Mouse (Mus musculus) intestine, embryonic 16.5 days (tissue): ENCODE data around the gene Aifm2. TPM values are rescaled to one million over a fixed set of nuclear protein-coding genes. Genes with fewer than 3 reads are reported as not detected.

Source experiments
- ATAC-seq: fragments of 200-750 bp; cut with Nextera tagmentation; 2 replicates; pipeline ENCODE4 v1.8.0; 2017; ENCODE audit warnings: moderate TSS enrichment, moderate library complexity
- H3K27ac ChIP-seq: fragments of 300-500 bp; sonication (generic); 2 replicates; pipeline ENCODE4 v1.5.1; 2014; ENCODE audit warnings: mild to moderate bottlenecking, low read length
- H3K27me3 ChIP-seq: fragments of 300-500 bp; sonication (generic); replicated peaks from 2 replicates; pipeline ENCODE4 v1.6.1; 2014; ENCODE audit warnings: low read length, control low read depth, mixed read lengths; ENCODE audit not compliant: control insufficient read depth, insufficient read depth
- H3K36me3 ChIP-seq: fragments of 300-500 bp; sonication (generic); 2 replicates; pipeline ENCODE4 v1.6.1; 2014; ENCODE audit warnings: low read length, control low read depth; ENCODE audit not compliant: control insufficient read depth, insufficient read depth
- H3K4me1 ChIP-seq: fragments of 300-500 bp; sonication (generic); 2 replicates; pipeline ENCODE4 v1.6.1; 2014; ENCODE audit warnings: low read length, control low read depth, mixed read lengths; ENCODE audit not compliant: control insufficient read depth, insufficient read depth
- H3K4me2 ChIP-seq: fragments of 300-500 bp; sonication (generic); 2 replicates; pipeline ENCODE4 v1.6.1; 2014; ENCODE audit warnings: low read depth, low read length, control low read depth
- H3K4me3 ChIP-seq: fragments of 300-500 bp; sonication (generic); 2 replicates; pipeline ENCODE4 v1.5.1; 2014; ENCODE audit warnings: mild to moderate bottlenecking, low read length
- H3K9ac ChIP-seq: fragments of 300-500 bp; sonication (generic); 2 replicates; pipeline ENCODE4 v1.6.1; 2014; ENCODE audit warnings: low read depth, low read length
- H3K9me3 ChIP-seq: fragments of 300-500 bp; sonication (generic); 2 replicates; pipeline ENCODE4 v1.6.1; 2016; ENCODE audit warnings: low read length, control low read depth; ENCODE audit not compliant: control insufficient read depth
- WGBS: fragments of 180-500 bp; shearing (Covaris S2); extraction: QIAGEN DNeasy Blood & Tissue Kit; methylation state at CpG from one replicate; pipeline ENCODE4 v1.1.7; 2014; 5-methylcytosine and 5-hydroxymethylcytosine counted together
- microRNA-seq: library from miRNA; unstranded; fragments of <30 nt; microRNA quantifications from one replicate; pipeline ENCODE4, GENCODE M21; 2016
- polyA plus RNA-seq: library from polyadenylated mRNA; unstranded; fragments of >200 nt; fragmentation: Nextera tagmentation; extraction: Ambion mirVana; gene quantifications from 2 replicates; pipeline ENCODE4 v1.2.1, GENCODE M21; 2015

Aifm2 gene
- polyA plus RNA-seq, 1 experiment from 2014 or later: 22.5 TPM

- ATAC-seq: peak; percentile 64
- H3K4me3 ChIP-seq: peak overlapping the region; percentile 90
- H3K36me3 ChIP-seq: no peaks in the 10 kb centered on the region
- H3K9me3 ChIP-seq: no peaks in the 10 kb centered on the region
- peak overlapping the region; percentile 93 for H3K9ac ChIP-seq
- peaks cover 9% of the 10 kb centered on the region; the same call in 1 of the 2 replicates for H3K4me1 ChIP-seq
- WGBS: under 1% methylated on average over 69 of the region's 74 CpGs
- no peaks in the 10 kb centered on the region for H3K27me3 ChIP-seq
- H3K27ac ChIP-seq: peak overlapping the region; percentile 91
- H3K4me2 ChIP-seq: peak overlapping the region; percentile 77
These were observed 67.9 kb downstream of the Aifm2 start for GRCm38 (mm10) chr10:61782799-61783611.

GRCm38 (mm10) chr10:61783621-61784251, 68.7 kb downstream of the Aifm2 start, which contains the start of gene H2afy2:
Gene H2afy2, minus strand, starts transcription at chr10:61784147.
- peak within 1 kb of the TSS; percentile 91 for H3K27ac ChIP-seq
- WGBS: under 1% methylated on average over 48 of the region's 50 CpGs
- peaks cover 9% of the 10 kb centered on the region; the same call in 1 of the 2 replicates for H3K4me1 ChIP-seq
- no peaks in the 10 kb centered on the region for H3K9me3 ChIP-seq
- ATAC-seq: peak; percentile 84
- H3K36me3 ChIP-seq: no peaks in the 10 kb centered on the region
- H3K27me3 ChIP-seq: no peaks in the 10 kb centered on the region
- H3K9ac ChIP-seq: peak within 1 kb of the TSS; percentile 93
- peak within 1 kb of the TSS; percentile 90 for H3K4me3 ChIP-seq
- H3K4me2 ChIP-seq: peak within 1 kb of the TSS; percentile 77

- no peaks in the 10 kb centered on the region for H3K9me3 ChIP-seq
- no peaks in the 10 kb centered on the region for H3K36me3 ChIP-seq
- H3K4me3 ChIP-seq: peak overlapping the region; percentile 90
- peak overlapping the region; percentile 93 for H3K9ac ChIP-seq
- 31% methylated on average over 10 of the region's 10 CpGs for WGBS
- no peaks in the 10 kb centered on the region for H3K27me3 ChIP-seq
- peaks cover 9% of the 10 kb centered on the region; the same call in 1 of the 2 replicates for H3K4me1 ChIP-seq
- peak overlapping the region; percentile 77 for H3K4me2 ChIP-seq
- no peak for ATAC-seq
- no peak overlapping the region for H3K27ac ChIP-seq
These were observed 69.4 kb downstream of the Aifm2 start for GRCm38 (mm10) chr10:61784414-61784813.

GRCm38 (mm10) chr10:61787541-61788313, 72.7 kb downstream of the Aifm2 start:
- no peak for ATAC-seq
- 77% methylated on average over 10 of the region's 10 CpGs for WGBS
- H3K4me3 ChIP-seq: no peak overlapping the region

GRCm38 (mm10) chr10:61788499-61788898, 73.4 kb downstream of the Aifm2 start:
- Histone ChIP-seq H3K4me2 (no peak overlapping the region), H3K4me1 (no peaks in the 10 kb centered on the region), H3K27me3 (no peaks in the 10 kb centered on the region), H3K9ac (no peak overlapping the region), H3K4me3 (no peak overlapping the region), H3K36me3 (no peaks in the 10 kb centered on the region), H3K9me3 (no peaks in the 10 kb centered on the region), H3K27ac (no peak overlapping the region)
- WGBS: 95% methylated on average over 5 of the region's 5 CpGs
- no peak for ATAC-seq

More at GRCm38 (mm10) chr10:61787541-61788313, 72.7 kb downstream of the Aifm2 start:
- H3K9me3 ChIP-seq: no peaks in the 10 kb centered on the region
- no peak overlapping the region for H3K4me2 ChIP-seq
- H3K27me3 ChIP-seq: no peaks in the 10 kb centered on the region
- no peak overlapping the region for H3K27ac ChIP-seq
- H3K4me1 ChIP-seq: peaks cover under 1% of the 10 kb centered on the region; the same call in 1 of the 2 replicates
- H3K9ac ChIP-seq: no peak overlapping the region
- no peaks in the 10 kb centered on the region for H3K36me3 ChIP-seq

Small RNA genes within 50 kb of the gene (microRNA-seq; reads per million reads assigned to microRNA genes)
- not detected for gene Mir5108

Other genes with a start within 250 kb of the Aifm2 start
- gene Lrrc20, start 239.5 kb upstream of the Aifm2 start, polyA plus RNA-seq: 5.8 TPM in 2 replicates
- 0.05 and 0.16 TPM in 2 replicates for gene Npffr1, start 119.8 kb upstream of the Aifm2 start, polyA plus RNA-seq
- 199 and 233 TPM in 2 replicates for gene Ppa1, start 66.7 kb upstream of the Aifm2 start, polyA plus RNA-seq
- gene Sar1a, start 35.0 kb upstream of the Aifm2 start, polyA plus RNA-seq: 169 and 178 TPM in 2 replicates
- 21.5 and 27.6 TPM in 2 replicates for gene Tysnd1, start 19.7 kb upstream of the Aifm2 start, polyA plus RNA-seq
- 66.9 and 76.8 TPM in 2 replicates for gene H2afy2, start 68.9 kb downstream of the Aifm2 start, polyA plus RNA-seq